Mouse (Mus musculus): ENCODE measurements around the gene Dusp5. TPM values are rescaled to one million over a fixed set of nuclear protein-coding genes. Genes with fewer than 3 reads are reported as not detected.

Gene Dusp5
- polyA plus RNA-seq (2015; fragmentation: Nextera tagmentation; extraction: Ambion mirVana), result 3.1 and 4.0 TPM in 2 replicates

DNA sequence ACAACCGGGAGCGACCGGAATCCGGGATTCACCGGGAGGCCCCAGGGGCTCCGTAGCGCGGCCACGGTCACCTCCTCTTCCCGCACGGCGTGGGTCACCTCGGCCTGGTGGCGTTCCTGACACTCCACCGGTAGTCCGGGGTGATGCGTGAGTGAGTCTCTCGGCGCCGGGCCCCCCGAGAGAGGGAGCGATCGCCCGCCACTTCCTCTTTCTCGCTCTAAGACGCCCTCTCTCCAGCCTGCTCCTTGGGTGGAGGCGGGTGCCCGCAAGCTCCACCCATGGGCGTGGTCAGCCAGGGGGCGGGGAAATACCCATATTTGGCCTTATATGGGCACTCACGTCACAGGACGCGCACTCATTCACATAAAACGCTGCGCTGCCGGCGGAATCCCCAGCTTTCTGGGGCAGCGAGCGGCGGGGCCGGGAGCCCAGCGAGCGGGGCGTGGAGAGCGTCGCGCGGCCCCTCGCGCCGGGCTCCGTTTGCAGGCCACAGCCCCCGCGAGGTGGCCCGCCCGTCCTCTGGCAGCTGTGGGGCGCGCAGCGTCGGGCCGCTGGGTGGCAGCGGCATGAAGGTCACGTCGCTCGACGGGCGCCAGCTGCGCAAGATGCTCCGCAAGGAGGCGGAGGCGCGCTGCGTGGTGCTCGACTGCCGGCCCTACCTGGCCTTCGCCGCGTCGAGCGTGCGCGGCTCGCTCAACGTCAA is at the start of gene Dusp5:
TSS of gene Dusp5 (plus strand) at position 358 of the 703 bp plus-strand sequence.
- Histone ChIP-seq H3K9ac (peak within 1 kb of the TSS; percentile 60), H3K27me3 (peaks cover 27% of the 10 kb centered on the region), H3K4me2 (replicated peaks) (peak within 1 kb of the TSS; percentile 93), H3K36me3 (no peaks in the 10 kb centered on the region), H3K27ac (replicated peaks) (0 out of 2 replicates have a peak within 1 kb of the TSS, but pooled peaks have one; percentile 44), H3K4me3 (replicated peaks) (peak within 1 kb of the TSS; percentile 59), H3K4me1 (peaks cover 19% of the 10 kb centered on the region), H3K9me3 (replicated peaks) (no peaks in the 10 kb centered on the region)
- WGBS, result under 1% methylated on average over 84 of the region's 84 CpGs
- peak; percentile 95 for ATAC-seq (ENCODE audit: insufficient number of reproducible peaks, low FRiP score, low TSS enrichment, low read depth)

DNA sequence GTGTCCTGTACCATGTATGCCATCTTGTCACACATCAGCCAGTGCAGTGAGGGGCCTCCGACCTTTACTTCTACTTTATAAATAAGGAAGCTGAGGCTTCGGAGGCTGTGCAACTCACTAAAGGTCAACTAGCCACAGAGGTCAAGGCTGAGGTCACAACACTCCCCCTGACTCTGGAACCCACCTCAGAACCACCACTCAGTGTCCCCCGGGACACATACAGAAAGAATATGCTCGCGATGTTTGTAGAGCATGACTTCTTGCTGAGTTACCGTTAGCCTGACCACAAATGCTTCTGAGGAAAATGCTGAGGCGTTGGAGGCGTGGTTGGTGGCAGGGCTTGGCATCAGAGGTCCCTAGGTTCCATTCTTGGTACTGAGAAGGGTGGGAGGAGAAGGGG is 49.3 kb upstream of the Dusp5 start:
- H3K9ac ChIP-seq, result no peak overlapping the region
- H3K4me3 ChIP-seq (replicated peaks), result no peak overlapping the region
- no peak for ATAC-seq (ENCODE audit: insufficient number of reproducible peaks, low FRiP score, low TSS enrichment, low read depth)
- H3K4me1 ChIP-seq, result no peaks in the 10 kb centered on the region
- 76% methylated on average over 8 of the region's 8 CpGs for WGBS
- H3K4me2 ChIP-seq (replicated peaks), result no peak overlapping the region
- H3K27ac ChIP-seq (replicated peaks), result no peak overlapping the region
- no peaks in the 10 kb centered on the region for H3K36me3 ChIP-seq
- H3K27me3 ChIP-seq, result no peaks in the 10 kb centered on the region
- no peaks in the 10 kb centered on the region for H3K9me3 ChIP-seq (replicated peaks)

DNA sequence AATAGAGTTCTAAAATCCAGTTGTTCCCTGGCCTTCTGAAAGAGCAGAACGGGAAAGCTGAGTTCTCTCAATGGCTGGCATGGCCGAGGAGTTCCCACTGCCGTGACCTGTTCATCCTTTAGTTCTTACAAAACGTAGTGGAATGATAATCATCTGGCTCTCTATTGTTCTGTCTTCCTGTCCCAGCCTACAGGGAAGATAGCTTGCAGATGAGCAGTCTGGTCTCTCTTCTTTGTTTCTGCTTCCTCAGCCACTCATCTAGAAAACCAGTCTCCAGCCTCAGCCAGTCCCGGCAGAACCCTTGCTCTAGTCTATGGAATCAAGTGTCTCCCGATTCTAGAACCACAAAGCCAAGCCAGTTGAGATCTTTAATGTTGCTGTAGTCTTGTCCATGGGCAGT is 46.8 kb upstream of the Dusp5 start:
- WGBS, result 64% methylated on average over 6 of the region's 6 CpGs
- no peak for ATAC-seq (ENCODE audit: insufficient number of reproducible peaks, low FRiP score, low TSS enrichment, low read depth)
- Histone ChIP-seq H3K9me3 (replicated peaks) (no peaks in the 10 kb centered on the region), H3K4me1 (no peaks in the 10 kb centered on the region), H3K4me2 (replicated peaks) (no peak overlapping the region), H3K9ac (no peak overlapping the region), H3K27me3 (no peaks in the 10 kb centered on the region), H3K4me3 (replicated peaks) (no peak overlapping the region), H3K36me3 (no peaks in the 10 kb centered on the region), H3K27ac (replicated peaks) (no peak overlapping the region)

DNA sequence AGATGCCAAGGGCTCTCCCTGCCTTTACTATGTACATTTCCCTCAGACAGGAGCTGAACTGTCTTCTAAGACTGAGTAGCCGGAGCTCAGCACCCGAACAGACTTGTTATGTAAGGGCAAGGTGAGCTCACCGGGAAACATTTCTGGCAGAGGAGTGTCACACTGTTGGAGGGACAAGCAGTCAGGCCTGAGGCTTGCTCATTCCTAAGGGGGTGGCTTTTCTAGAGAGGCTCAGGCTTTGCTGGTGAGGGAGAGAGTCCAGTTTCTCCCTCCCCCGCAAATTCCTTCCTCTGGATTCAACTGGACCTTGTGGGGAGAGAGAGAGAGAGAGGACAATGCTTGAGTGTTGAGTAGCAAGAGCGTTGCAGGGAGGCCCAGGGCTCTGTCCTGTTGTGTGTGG is 46.4 kb upstream of the Dusp5 start:
- 70% methylated on average over 5 of the region's 5 CpGs for WGBS
- no peak overlapping the region for H3K4me2 ChIP-seq (replicated peaks)
- H3K36me3 ChIP-seq, result no peaks in the 10 kb centered on the region
- no peak overlapping the region for H3K4me3 ChIP-seq (replicated peaks)
- no peaks in the 10 kb centered on the region for H3K27me3 ChIP-seq
- H3K9me3 ChIP-seq (replicated peaks), result no peaks in the 10 kb centered on the region
- no peaks in the 10 kb centered on the region for H3K4me1 ChIP-seq
- H3K27ac ChIP-seq (replicated peaks), result no peak overlapping the region
- H3K9ac ChIP-seq, result no peak overlapping the region
- ATAC-seq (ENCODE audit: insufficient number of reproducible peaks, low FRiP score, low TSS enrichment, low read depth), result no peak

DNA sequence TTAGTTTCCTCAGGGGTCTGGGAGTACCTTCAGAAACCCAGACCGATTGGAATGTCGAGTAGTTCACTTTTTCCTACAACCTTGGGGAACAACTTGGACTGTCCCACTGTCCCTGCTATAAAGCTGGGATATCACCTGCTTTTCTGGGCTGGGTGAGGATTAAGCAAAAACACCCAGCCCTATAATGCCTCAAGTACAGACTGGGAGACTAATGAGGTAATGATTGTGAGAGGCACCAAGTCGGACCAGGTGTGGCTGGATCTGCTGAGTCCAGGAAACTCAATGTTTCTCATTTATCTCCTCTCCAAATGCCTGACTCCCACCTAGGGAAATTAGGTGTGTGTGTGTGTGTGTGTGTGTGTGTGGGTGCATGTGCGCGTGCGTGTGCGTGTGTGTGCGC is 44.9 kb upstream of the Dusp5 start:
- no peak overlapping the region for H3K27ac ChIP-seq (replicated peaks)
- ATAC-seq (ENCODE audit: insufficient number of reproducible peaks, low FRiP score, low TSS enrichment, low read depth), result no peak

DNA sequence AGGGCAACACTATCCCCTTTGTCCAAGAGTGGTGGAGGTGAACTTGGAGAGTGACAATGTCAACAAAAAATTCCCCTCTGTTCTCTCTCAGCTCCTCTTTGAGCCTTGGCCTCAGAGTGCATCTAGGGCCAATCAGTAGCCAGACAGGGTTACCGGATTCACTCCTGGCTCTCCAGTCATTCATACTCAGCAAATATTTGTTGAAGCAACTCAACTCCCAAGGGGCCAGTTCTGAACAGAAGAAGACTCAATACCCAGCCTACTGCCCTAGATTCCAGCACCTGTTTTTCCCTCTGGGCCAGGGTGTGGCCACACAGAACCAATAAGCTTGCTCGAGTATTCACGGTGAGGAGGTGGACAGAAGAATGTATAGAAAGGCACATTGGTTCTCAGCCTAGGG is 44.0 kb upstream of the Dusp5 start:
- Histone ChIP-seq H3K9ac (no peak overlapping the region), H3K9me3 (replicated peaks) (no peaks in the 10 kb centered on the region), H3K4me1 (no peaks in the 10 kb centered on the region), H3K27ac (replicated peaks) (no peak overlapping the region), H3K36me3 (no peaks in the 10 kb centered on the region), H3K4me3 (replicated peaks) (no peak overlapping the region), H3K27me3 (no peaks in the 10 kb centered on the region), H3K4me2 (replicated peaks) (no peak overlapping the region)
- 74% methylated on average over 3 of the region's 3 CpGs for WGBS
- ATAC-seq (ENCODE audit: insufficient number of reproducible peaks, low FRiP score, low TSS enrichment, low read depth), result no peak

More for the DNA sequence above, 44.9 kb upstream of the Dusp5 start:
- Histone ChIP-seq H3K27me3 (no peaks in the 10 kb centered on the region), H3K4me1 (no peaks in the 10 kb centered on the region), H3K4me2 (replicated peaks) (no peak overlapping the region), H3K9me3 (replicated peaks) (no peaks in the 10 kb centered on the region), H3K4me3 (replicated peaks) (no peak overlapping the region), H3K9ac (no peak overlapping the region), H3K36me3 (no peaks in the 10 kb centered on the region)
- WGBS, result 91% methylated on average over 8 of the region's 8 CpGs

DNA sequence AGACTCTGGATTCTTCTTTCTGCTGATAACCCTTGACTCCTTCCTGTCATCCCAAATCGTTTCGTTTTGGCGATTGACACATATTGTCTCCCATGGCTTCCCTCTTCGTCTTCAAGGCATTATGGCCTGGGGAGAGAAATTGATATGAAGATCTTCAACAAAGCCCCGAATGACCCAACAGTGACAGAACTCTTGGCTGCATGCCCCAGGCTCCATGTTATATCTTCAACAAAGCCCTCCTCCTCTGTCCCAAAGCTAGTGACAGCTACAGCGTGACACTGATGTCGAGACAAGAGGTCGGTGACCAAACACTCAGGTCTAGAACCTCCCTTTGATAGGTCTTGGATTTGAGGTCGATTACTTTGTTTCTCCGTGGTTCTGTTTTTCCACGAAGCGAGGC is 39.7 kb upstream of the Dusp5 start:
- Histone ChIP-seq H3K4me3 (replicated peaks) (no peak overlapping the region), H3K4me2 (replicated peaks) (no peak overlapping the region), H3K4me1 (no peaks in the 10 kb centered on the region), H3K27ac (replicated peaks) (no peak overlapping the region), H3K36me3 (no peaks in the 10 kb centered on the region), H3K9me3 (replicated peaks) (no peaks in the 10 kb centered on the region), H3K9ac (no peak overlapping the region), H3K27me3 (no peaks in the 10 kb centered on the region)
- WGBS, result 82% methylated on average over 12 of the region's 12 CpGs
- no peak for ATAC-seq (ENCODE audit: insufficient number of reproducible peaks, low FRiP score, low TSS enrichment, low read depth)

DNA sequence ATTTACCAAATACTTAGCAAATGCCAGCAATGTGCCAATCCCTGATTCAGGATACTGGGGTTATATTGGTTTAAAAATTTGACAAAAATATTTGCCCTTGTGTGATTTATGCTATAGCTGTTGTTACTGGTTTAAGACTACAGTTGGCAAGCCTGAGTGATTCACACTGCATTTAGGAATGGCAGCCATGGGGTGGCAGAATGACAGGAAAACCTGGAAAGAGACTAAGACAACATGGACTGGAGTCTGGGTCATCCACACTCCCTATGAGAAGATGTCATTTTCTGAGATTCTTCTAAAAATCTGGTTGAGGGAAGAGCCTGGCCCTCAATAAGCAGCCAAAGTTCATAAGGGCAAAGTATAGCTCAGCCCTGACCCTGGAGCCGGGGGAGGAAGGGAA is 39.0 kb upstream of the Dusp5 start:
- Histone ChIP-seq H3K36me3 (no peaks in the 10 kb centered on the region), H3K4me2 (replicated peaks) (no peak overlapping the region), H3K9me3 (replicated peaks) (no peaks in the 10 kb centered on the region), H3K9ac (no peak overlapping the region), H3K27ac (replicated peaks) (no peak overlapping the region), H3K4me1 (no peaks in the 10 kb centered on the region), H3K4me3 (replicated peaks) (no peak overlapping the region), H3K27me3 (no peaks in the 10 kb centered on the region)
- no peak for ATAC-seq (ENCODE audit: insufficient number of reproducible peaks, low FRiP score, low TSS enrichment, low read depth)
- 71% methylated on average over 1 of the region's 1 CpGs for WGBS

DNA sequence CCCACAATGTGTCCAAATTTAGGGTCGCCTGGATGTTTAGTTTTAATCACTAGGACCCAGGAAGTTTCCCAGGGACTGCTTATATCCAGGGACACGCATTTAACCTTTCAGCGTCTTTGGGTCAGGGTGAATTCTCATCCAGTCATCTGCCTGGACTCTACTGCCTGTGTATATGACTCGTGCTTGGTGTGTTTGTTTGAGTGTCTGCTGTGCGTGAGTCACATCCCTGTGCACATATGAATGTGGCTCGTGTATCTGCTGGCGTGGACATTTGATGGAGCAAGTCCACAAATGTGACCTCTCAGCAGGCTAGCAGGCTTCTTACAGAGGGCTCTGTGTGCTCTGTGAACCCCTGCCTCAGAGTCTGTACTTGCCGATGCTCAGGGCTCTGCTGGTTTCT is 38.0 kb upstream of the Dusp5 start:
- H3K27me3 ChIP-seq, result no peaks in the 10 kb centered on the region
- no peak overlapping the region for H3K9ac ChIP-seq
- H3K36me3 ChIP-seq, result no peaks in the 10 kb centered on the region
- H3K4me2 ChIP-seq (replicated peaks), result no peak overlapping the region
- no peaks in the 10 kb centered on the region for H3K9me3 ChIP-seq (replicated peaks)
- no peak for ATAC-seq (ENCODE audit: insufficient number of reproducible peaks, low FRiP score, low TSS enrichment, low read depth)
- no peaks in the 10 kb centered on the region for H3K4me1 ChIP-seq
- 74% methylated on average over 8 of the region's 8 CpGs for WGBS
- no peak overlapping the region for H3K27ac ChIP-seq (replicated peaks)
- no peak overlapping the region for H3K4me3 ChIP-seq (replicated peaks)

DNA sequence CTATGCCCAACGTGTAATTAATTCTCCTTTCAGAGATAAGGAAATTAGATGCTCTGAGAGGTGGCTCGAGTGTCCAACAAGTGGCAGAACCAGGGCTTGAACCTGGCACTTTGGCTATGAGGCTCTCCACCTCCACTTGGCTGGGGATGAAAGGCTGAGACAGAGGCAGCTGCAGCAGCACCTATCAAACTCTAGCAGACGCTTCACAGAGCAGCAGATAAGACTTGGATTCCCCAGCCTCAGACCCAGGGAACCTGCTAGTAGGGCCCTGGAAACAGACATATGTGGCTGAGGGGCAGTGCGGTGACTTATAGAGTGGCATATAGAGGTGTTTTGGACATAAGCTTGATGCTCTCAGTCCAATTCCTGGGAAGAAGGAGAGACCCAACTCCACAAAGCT is 36.4 kb upstream of the Dusp5 start:
- H3K4me2 ChIP-seq (replicated peaks), result no peak overlapping the region
- no peak overlapping the region for H3K4me3 ChIP-seq (replicated peaks)
- H3K4me1 ChIP-seq, result no peaks in the 10 kb centered on the region
- no peaks in the 10 kb centered on the region for H3K9me3 ChIP-seq (replicated peaks)
- no peak overlapping the region for H3K27ac ChIP-seq (replicated peaks)
- no peak overlapping the region for H3K9ac ChIP-seq
- no peaks in the 10 kb centered on the region for H3K36me3 ChIP-seq
- no peaks in the 10 kb centered on the region for H3K27me3 ChIP-seq
- 74% methylated on average over 4 of the region's 4 CpGs for WGBS
- ATAC-seq (ENCODE audit: insufficient number of reproducible peaks, low FRiP score, low TSS enrichment, low read depth), result no peak

DNA sequence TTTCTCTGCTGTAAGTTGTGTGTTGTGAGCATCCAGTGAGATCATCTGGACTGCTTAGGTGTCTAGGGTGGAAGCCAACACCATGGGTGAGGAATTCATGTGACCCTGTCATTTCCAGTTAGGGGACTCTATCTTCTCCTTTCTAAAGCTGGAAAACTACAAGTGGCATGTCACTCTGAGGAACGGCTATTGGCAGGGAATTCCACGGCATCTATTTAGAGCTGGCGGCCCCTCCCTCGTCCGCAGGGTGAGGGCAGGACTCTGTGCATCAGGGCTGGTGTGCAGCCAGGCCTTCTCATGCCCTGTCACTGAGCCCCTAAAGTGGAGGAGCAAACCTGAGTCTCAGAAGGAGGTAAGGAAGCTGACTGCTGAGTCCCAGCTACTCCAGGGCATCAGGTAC is 35.0 kb upstream of the Dusp5 start:
- Histone ChIP-seq H3K9ac (no peak overlapping the region), H3K4me2 (replicated peaks) (no peak overlapping the region), H3K4me3 (replicated peaks) (no peak overlapping the region), H3K9me3 (replicated peaks) (no peaks in the 10 kb centered on the region), H3K27me3 (no peaks in the 10 kb centered on the region), H3K36me3 (no peaks in the 10 kb centered on the region), H3K4me1 (no peaks in the 10 kb centered on the region), H3K27ac (replicated peaks) (no peak overlapping the region)
- WGBS, result 68% methylated on average over 5 of the region's 5 CpGs
- no peak for ATAC-seq (ENCODE audit: insufficient number of reproducible peaks, low FRiP score, low TSS enrichment, low read depth)

DNA sequence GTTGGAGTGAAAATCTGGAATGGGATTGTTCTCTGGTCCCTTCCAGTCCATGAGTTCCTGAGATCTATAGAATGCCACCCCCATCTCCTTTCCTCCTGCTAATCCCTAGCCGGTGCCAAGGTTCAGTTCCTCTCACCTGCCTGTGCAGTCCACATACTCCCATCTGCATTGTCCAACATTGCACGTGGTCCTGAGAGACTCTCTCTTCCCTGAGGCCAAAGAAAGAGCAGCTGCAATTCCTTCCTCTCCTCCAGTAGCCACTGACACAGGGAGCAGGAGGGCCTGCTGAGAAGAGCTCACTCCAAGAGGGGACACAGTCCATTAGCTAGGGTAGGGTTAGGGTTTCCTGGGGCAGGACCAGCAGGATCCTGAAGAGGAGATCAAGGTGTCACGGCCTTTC is 31.0 kb upstream of the Dusp5 start:
- 53% methylated on average over 3 of the region's 3 CpGs for whole genome bisulfite sequencing
- no peaks in the 10 kb centered on the region for H3K36me3 ChIP-seq
- no peak overlapping the region for H3K4me3 ChIP-seq (replicated peaks)
- H3K9ac ChIP-seq, result no peak overlapping the region
- H3K4me1 ChIP-seq, result peaks cover 5% of the 10 kb centered on the region; the same call in 1 of the 2 replicates
- no peak overlapping the region for H3K4me2 ChIP-seq (replicated peaks)
- no peak overlapping the region for H3K27ac ChIP-seq (replicated peaks)
- ATAC-seq (ENCODE audit: insufficient number of reproducible peaks, low FRiP score, low TSS enrichment, low read depth), result no peak
- no peaks in the 10 kb centered on the region for H3K27me3 ChIP-seq
- H3K9me3 ChIP-seq (replicated peaks), result no peaks in the 10 kb centered on the region
